ENCODE assay signal across 9 mouse cellular contexts in genomic region chr11:30195756-30196155, GRCm38 (mm10).
DNase-seq lines count a peak whose midpoint lies in the region; ATAC-seq and TF ChIP-seq lines count a peak whose summit lies in the region.
"Had no signal": no experiment of that assay in that cellular context is flagged by ENCODE, and none has a peak within 500 bp of the region (broad histone marks: within the 10 kb centered on the region; RNA-seq: fewer than 3 reads in every experiment).

No protein-coding gene starts in this region.

- H3K36me3 ChIP-seq in kidney, embryonic 16.5 days (ENCODE audit: insufficient read depth, low read length) = no peaks in the 10 kb centered on the region
- no peaks in the 10 kb centered on the region for H3K36me3 ChIP-seq in ES-E14 (ENCODE audit: control insufficient read depth, insufficient read depth, low read length, poor library complexity, severe bottlenecking)
- H3K36me3 ChIP-seq: neural tube, embryonic 15.5 days had no signal

- TF ChIP-seq POLR2A in embryonic fibroblast, embryonic 13.5 days (IDR thresholded peaks at IDR 0.05; ENCODE audit: low read depth, low read length) = no peak

- in situ Hi-C loops in ES-E14 (cut with MboI; ENCODE audit: low sequenced_read_pairs in 2 of 2, unreplicated experiment in 2 of 2) = no loop called here

- WGBS in kidney, embryonic 16.5 days = 64% methylated on average over 3 of the region's 3 CpGs

- no peak for DNase-seq in kidney, adult 11 months
- DNase-seq in ES-E14 (ENCODE audit: low read depth, low spot score) = no peak
- DNase-seq in urinary bladder, adult 18-20 months (ENCODE audit: low spot score in 2 of 2) = no peak
- DNase-seq in right cerebral cortex, postnatal 4 days = no peak
- no peak for DNase-seq in retina, embryonic 14.5 days (ENCODE audit: low spot score)

- H3K4me2 ChIP-seq in kidney, embryonic 16.5 days (replicated peaks; ENCODE audit: low read depth, low read length) = peak overlapping the region; percentile 75
- H3K4me2 ChIP-seq: neural tube, embryonic 15.5 days had no signal

- no peak for ATAC-seq in kidney, embryonic 16.5 days (ENCODE audit: low FRiP score, low TSS enrichment)
- peak; percentile 41; the same call in 1 of the 2 replicates for ATAC-seq in monocyte, adult 5-6 weeks (replicated peaks; ENCODE audit: insufficient number of reproducible peaks, low FRiP score, low TSS enrichment, poor library complexity, severe bottlenecking)

- peak overlapping the region; percentile 98; the same call in 1 of the 2 replicates for H3K27ac ChIP-seq in kidney, embryonic 16.5 days (ENCODE audit: low read length)
- no peak overlapping the region; the same call in 1 of the 2 replicates for H3K27ac ChIP-seq in ES-E14 (ENCODE audit: insufficient read depth, low read depth, low read length, poor library complexity, severe bottlenecking)
- peak overlapping the region; percentile 58; the same call in 1 of the 2 replicates for H3K27ac ChIP-seq in embryonic fibroblast, embryonic 13.5 days (ENCODE audit: insufficient read depth, low read length)
- H3K27ac ChIP-seq: neural tube, embryonic 15.5 days had no signal

- H3K27me3 ChIP-seq in kidney, embryonic 16.5 days (ENCODE audit: insufficient read depth, low read length) = no peaks in the 10 kb centered on the region
- H3K27me3 ChIP-seq: neural tube, embryonic 15.5 days had no signal

- no peaks in the 10 kb centered on the region for H3K9me3 ChIP-seq in kidney, embryonic 16.5 days (ENCODE audit: low read length)
- H3K9me3 ChIP-seq in ES-E14 (ENCODE audit: control insufficient read depth, insufficient read depth, low read depth, low read length) = no peaks in the 10 kb centered on the region
- H3K9me3 ChIP-seq: neural tube, embryonic 15.5 days had no signal

- H3K4me1 ChIP-seq in kidney, embryonic 16.5 days (ENCODE audit: insufficient read depth, low read length) = peaks cover 63% of the 10 kb centered on the region
- peaks cover 3 to 11% of the 10 kb centered on the region in 2 experiments for H3K4me1 ChIP-seq in ES-E14 (ENCODE audit: control insufficient read depth in 2 of 2, insufficient read depth in 2 of 2, low read length in 2 of 2, poor library complexity in 1 of 2)
- peaks cover 18% of the 10 kb centered on the region for H3K4me1 ChIP-seq in embryonic fibroblast, embryonic 13.5 days (ENCODE audit: control insufficient read depth, insufficient read depth, low read length)

- TF ChIP-seq CTCF in embryonic fibroblast, embryonic 13.5 days (IDR thresholded peaks at IDR 0.05; ENCODE audit: borderline replicate concordance, insufficient read depth, low read length) = no peak

- no peak overlapping the region for H3K9ac ChIP-seq in kidney, embryonic 16.5 days (replicated peaks; ENCODE audit: low read length)
- peak overlapping the region; percentile 33; the same call in 1 of the 2 replicates for H3K9ac ChIP-seq in ES-E14 (ENCODE audit: insufficient read depth, low read depth, low read length, poor library complexity, severe bottlenecking)
- H3K9ac ChIP-seq: neural tube, embryonic 15.5 days had no signal

- peak overlapping the region; percentile 61 for H3K4me3 ChIP-seq in kidney, embryonic 16.5 days (ENCODE audit: low read length)
- H3K4me3 ChIP-seq in ES-E14 (ENCODE audit: insufficient read depth in 1 of 2, low read depth in 1 of 2, low read length in 2 of 2, poor library complexity in 1 of 2, severe bottlenecking in 1 of 2) = peak overlapping the region in 1 of 2 experiments; percentile 19; a peak in 2 of 4 replicates
- no peak overlapping the region for H3K4me3 ChIP-seq in embryonic fibroblast, embryonic 13.5 days (ENCODE audit: insufficient read depth, low read length)
- H3K4me3 ChIP-seq: neural tube, embryonic 15.5 days had no signal

TF ChIP-seq in ES-E14, 5 proteins besides CTCF, POLR2A, EP300 and RAD21:
- TF ChIP-seq ZC3H11A (IDR thresholded peaks at IDR 0.05; ENCODE audit: borderline replicate concordance, low read depth, low read length) (no peak), MAFK (IDR thresholded peaks at IDR 0.05; ENCODE audit: insufficient read depth, low read depth, low read length) (no peak), ZNF384 (IDR thresholded peaks at IDR 0.05; ENCODE audit: low read depth, low read length) (no peak), HCFC1 (IDR thresholded peaks at IDR 0.05; ENCODE audit: borderline replicate concordance, insufficient read depth, low read length) (no peak)
TF ChIP-seq in ES-E14: peak in this region for 0.
